Mouse (Mus musculus) cerebellum, adult 2 months (tissue): ENCODE measurements around the gene Mboat7.

ENCODE experiments used
- CTCF ChIP-seq: fragments of 200-500 bp; IDR thresholded peaks from 2 replicates; pipeline ENCODE4 v1.5.1; 2011; ENCODE audit warnings: low read depth, mild to moderate bottlenecking, control low read depth, low read length, moderate library complexity, borderline replicate concordance; ENCODE audit not compliant: insufficient read depth
- POLR2A ChIP-seq: fragments of 200-500 bp; IDR thresholded peaks from 2 replicates; pipeline ENCODE4 v1.6.1; 2011; ENCODE audit warnings: low read length, control low read depth, borderline replicate concordance; ENCODE audit not compliant: insufficient read depth

DNA sequence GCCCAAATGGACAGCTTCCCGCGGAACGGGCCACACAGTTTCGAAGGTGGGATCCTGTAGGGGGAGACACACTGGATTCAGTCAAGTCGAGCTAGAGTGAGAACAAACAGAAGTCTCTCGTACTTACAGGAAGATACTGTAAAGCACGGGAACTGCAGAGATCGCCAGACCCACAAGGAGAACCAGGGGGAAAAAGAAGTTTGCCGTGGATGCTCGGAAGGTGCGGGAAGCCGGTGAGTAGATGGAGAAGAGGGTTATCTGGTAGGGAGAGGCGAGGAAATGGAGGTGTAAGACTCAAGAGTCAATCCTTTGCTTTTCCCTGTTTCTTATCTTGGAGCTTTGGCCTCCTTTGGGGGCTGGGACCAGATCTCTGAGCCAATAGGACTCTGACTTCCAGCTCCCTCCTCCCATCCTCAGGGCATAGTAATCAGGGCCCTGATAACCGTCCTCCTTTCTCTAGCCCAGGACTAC, 26.4 kb downstream of the Mboat7 start:
- TF ChIP-seq CTCF (no peak), POLR2A (no peak)
